Mouse (Mus musculus) skeletal muscle tissue, adult 2 months (tissue): ENCODE data around the gene 2410002F23Rik.
"Not testable (repeated sequence)": the region's sequence is repeated elsewhere in the genome, so short reads cannot be mapped to it uniquely, and the experiment has no call there.

Experiments
- DNase-seq: peaks from one replicate; pipeline ENCODE4 v3.0.0-alpha.2; 2012; ENCODE audit warnings: low read depth, low spot score

The 2410002F23Rik gene

DNA sequence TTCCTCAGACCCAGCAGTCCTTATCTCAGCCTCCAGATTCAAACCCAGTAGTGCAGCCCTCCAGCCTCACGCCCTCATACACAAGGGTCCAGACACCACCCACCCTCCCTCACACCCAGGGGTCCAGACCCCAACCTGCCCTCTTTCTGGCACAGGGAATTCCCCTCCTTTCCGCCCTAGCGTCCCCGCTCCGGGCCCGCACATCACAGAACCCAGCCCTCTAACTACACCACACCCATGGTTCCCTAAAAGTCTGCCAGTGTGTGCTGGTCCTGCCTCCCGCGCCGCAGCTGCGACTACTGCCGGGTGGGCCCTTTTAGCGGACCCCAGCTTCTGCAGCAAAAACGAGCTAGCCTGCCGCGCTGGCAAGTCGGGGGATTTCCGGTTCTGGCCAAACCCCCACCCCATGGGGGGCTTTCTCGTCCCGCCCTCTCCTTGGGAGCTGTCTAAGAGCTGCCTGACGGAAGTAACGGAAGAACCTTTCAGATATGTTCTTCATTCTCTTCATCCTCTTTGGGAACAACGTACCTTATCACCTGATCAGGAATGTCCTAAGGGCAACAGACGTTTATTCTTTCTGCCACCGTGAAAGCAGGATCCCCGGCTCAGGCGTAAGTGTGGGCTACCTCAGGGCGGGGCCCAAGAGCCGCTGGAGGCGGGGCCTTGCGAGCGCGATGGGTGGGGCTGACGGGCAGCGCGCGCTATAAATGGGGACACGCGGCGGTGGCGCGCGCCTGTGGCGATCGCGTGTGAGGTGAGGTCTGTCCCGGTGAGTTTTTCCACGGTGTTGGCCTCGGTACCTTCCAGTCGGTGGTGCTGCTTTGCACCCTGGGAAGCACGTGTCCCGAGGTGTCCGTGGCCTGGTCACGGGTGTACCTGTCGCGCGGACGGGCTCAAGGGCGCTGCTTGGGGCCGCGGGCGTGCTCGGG, at the start of gene 2410002F23Rik, which contains the start of gene 1700028J19Rik:
Gene 2410002F23Rik (plus strand): TSS at position 668 of the 929 bp plus-strand sequence.
Gene 1700028J19Rik (minus strand): TSS at position 641 of the 929 bp plus-strand sequence.
- peak; percentile 86 for DNase-seq

DNA sequence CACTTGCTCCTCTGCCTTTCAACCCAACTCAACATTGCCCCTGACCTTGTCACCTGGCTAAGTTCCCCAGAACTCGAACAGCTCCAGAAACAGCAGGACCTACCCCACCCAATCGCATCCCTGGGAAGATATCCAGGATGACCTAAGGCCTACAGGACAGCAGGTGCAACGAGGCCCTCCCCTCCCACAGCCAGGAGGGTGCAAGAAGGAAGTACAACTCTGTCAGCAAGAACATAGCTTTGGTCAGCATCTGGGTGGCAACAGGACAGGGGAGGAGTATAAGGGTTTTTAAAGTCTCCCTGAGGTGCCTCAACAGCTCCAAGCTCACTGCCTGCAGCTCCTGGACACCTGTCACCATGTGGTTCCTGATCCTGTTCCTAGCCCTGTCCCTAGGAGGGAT, 48.6 kb upstream of the 2410002F23Rik start, which contains the start of gene Klk1b3:
Gene Klk1b3 (plus strand): TSS at position 301 of the 400 bp plus-strand sequence.
- DNase-seq: no peak

DNA sequence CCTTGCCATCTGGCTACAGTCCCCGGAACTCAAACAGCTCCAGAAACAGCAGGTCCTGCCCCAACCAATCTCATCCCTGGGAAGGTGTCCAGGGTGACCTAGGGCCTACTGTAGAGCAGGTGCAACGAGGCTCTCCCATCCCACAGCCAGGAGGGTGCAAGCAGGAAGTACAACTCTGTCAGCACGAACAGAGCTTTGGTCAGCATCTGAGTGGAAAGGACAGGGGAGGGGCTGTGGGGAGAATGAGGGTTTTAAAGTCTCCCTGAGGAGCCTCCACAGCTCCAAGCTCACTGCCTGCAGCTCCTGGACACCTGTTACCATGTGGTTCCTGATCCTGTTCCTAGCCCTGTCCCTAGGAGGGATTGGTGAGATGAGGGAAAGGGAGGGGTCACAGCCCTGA, 39.4 kb upstream of the 2410002F23Rik start, which contains the start of gene Klk1b4:
Gene Klk1b4 (plus strand): TSS at position 301 of the 400 bp plus-strand sequence.
- DNase-seq: not testable (repeated sequence)

DNA sequence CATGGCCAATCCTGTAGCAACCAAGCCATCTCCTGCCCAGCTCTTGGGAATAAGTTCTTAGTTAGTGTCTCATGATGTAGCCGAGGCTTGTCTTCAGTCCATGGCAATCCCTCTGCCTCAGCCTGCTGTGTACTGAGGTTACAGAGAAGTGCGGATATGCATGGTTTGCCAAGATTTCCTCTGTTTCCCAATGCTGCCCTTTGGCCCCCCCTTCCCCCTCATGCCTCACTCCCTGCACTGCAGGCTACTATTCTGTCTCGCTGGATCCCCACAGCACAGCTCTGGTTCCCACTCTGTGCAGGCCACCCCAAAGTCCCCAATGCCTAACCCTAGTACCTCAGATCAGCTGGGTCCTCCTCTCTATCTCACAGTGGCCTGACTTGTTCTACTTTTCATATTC, 38.2 kb upstream of the 2410002F23Rik start:
- DNase-seq: no peak

DNA sequence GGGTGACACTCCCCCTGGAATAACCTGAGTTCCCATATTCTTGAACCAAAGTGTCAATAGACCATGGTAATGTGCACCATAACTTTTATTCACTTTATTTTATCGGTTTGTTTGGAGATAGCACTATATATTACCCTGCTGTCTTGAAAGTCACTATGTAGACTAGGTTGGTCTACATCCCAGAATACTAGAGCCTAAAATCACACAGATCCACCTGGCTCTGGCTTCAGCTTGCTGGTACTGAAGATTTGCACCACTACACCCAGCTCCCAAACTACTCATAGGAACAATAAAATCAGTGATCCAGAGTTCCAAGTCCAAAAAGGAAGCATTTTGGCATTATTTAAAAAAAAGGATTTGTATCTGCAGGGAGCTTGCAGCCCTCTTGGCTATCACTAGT, 30.9 kb upstream of the 2410002F23Rik start, which contains the start of gene Klk1b5:
Gene Klk1b5 (plus strand): TSS at position 301 of the 400 bp plus-strand sequence.
- DNase-seq: no peak

DNA sequence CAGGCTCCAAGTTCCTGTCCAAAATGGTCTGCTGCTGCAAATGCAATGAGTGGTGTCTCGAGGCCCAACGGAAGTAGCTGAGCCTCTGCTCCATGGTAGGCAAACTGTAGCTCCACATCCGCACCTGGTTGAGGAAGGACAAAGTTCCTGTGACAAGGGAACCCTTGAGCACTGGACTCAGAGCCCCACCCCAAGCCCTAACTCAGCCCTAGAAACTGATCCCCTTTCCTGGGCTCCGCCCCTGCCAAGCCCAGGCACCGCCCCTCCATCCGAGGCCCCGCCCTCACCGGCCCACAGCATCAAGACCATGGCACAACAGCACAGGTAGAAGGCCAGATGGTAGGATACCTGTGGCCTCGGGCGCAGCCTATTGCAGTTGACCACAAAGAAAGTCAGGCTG, 24.9 kb upstream of the 2410002F23Rik start:
- DNase-seq: not testable (repeated sequence)

DNA sequence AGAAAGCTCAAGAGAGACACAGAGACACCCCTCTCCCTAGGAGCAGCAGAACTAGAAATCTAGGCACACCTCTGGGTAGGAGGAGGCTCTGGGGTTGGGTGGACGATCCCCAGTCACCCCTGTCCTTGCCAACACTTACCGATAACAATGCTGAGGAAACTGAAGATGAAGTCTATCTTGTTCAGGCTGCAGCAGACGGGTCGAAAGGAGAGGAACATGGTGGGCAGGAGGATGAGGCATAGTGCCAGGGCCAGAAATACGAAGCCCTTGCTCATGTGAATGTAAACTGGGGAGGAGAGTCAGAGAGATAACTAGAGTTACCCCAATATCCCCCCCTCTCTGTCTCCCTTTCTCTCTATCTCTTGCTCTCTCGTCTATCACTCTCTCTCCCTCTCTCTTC, 24.2 kb upstream of the 2410002F23Rik start:
- not testable (repeated sequence) for DNase-seq

DNA sequence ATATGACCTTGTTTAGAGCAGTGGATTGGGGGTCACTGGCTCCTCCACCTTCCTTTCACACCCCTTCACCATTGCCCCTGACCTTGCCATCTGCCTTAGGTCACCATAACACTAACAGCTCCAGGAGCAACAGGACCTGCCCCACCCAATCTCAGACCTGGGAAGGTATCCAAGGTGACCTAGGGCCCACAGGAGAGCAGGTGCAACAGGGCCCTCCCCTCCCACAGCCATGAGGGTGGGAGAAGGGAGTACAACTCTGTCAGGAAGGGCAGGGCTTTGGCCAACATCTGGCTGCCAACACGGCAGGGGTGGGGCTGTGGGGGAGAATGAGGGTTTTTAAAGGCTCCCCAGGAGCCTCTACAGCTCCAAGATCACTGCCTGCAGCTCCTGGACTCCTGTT, 21.4 kb upstream of the 2410002F23Rik start, which contains the start of gene Klk1:
Gene Klk1 (plus strand): TSS at position 285 of the 400 bp plus-strand sequence.
- DNase-seq: no peak

DNA sequence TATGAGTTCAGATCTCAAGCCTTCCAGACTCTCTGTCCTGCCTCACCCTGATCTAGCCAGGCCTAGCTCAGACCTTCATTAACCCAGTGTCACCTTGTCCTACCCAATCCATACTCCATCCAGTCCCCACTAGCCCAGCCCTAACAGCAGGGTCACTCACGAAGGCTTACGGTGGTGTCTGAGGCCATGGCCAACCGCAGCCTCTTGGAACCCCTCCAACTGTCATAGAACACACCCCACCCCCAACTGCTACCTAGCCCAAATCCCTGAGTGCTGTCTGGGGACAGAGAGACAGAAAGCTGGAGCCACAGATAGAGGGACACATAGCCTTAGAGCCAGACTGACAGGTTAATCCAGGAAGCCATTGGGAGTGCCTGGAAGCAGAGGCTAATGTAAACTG, 10.6 kb upstream of the 2410002F23Rik start, which contains the start of gene Gm36864:
Gene Gm36864 (plus strand): TSS at position 269 of the 400 bp plus-strand sequence.
- no peak for DNase-seq

DNA sequence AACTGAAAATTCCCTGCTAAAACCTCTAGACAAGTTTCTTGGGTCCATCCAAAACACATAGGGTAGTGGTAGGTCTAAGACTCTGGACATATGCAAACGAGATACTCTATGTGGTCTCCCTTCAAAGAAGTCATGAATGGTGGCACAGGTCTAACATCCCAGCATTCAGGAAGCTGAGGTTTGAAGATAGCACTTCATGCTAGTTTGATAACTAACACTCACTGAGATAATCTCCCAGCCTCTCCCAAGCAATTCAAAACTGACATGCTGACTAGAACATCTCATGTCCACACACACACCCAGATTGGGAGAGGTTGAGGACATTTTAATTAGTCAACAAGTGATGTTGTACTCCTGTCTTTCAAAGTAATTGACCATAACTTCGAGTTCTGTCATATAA, 6.6 kb upstream of the 2410002F23Rik start:
- no peak for DNase-seq

DNA sequence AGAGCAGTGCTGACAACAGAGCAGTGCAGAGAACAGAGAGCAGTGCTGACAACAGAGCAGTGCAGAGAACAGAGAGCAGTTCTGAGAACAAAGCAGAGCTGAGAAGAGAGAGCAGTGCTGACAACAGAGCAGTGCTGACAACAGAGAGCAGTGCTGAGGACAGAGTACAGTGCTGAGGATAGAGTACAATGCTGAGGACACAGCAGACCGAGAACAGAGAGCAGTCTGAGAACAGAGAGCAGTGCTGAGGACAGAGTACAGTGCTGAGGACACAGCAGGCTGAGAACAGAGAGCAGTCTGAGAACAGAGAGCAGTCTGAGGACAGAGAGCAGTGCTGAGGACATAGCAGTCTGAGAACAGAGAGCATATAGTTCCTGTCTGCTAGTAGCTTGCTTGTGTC, 5.8 kb upstream of the 2410002F23Rik start:
- DNase-seq: no peak

DNA sequence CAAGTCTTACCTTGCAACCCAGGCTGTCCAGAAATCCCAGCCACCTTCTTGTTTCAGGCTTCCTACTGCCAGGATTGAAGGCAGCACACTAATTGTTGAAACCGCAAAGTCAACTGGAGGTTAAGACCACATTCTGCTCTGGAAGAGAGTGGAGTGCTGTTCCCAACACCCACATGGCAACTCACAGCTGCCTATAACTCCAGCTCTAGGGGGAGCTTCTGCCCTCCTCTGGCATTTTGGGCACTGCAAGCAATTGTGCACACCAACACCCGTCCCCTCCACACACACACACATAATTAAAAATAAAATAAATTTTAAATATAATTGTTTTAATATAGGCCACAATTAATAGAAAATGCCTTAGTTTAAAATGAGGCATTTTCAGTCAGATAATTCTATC, 5.4 kb upstream of the 2410002F23Rik start:
- no peak for DNase-seq

DNA sequence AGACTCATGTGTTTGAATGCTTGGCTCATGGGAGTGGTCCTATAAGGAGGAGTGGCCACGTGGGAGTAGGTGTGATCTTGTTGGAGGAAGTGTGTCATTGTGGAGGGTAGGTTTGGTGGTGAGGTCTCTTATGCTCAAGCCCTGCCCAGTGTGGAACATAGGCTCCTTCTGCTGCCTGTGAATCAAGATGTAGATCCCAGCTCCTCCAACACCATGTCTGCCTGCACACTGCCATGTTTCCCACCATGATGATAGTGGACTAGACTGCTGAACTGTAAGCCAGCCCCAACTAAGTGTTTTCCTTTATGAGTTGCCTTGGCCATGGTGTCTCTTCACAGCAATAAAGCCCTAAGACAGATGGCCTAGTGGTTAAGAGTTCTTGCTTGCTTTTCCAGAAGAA, 2.4 kb upstream of the 2410002F23Rik start:
- DNase-seq: no peak

DNA sequence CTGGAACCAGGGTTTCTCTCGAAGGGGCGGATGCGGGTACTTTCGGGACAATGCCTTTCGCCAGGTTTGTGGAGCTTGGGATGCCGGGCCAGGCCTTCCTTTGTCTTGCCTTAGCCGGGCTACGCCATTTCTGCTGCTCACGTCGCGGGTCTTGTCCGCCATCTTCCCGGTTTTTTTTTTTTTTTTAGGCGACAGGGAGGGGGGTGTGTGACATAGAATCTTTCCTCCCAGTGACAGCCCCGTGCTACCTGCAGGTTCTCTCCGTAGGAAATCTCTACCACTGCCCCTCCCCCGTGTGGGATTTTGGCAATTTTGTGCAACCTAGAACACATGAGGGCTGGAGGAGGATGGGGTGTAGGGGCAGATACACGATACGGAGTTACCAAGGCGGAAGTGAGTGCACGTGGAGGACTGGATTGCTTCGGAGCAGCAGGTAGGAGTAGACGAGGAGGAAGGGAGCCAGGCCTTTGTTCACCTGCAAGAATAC, 505 bp downstream of the 2410002F23Rik start:
- DNase-seq: peak; percentile 29

DNA sequence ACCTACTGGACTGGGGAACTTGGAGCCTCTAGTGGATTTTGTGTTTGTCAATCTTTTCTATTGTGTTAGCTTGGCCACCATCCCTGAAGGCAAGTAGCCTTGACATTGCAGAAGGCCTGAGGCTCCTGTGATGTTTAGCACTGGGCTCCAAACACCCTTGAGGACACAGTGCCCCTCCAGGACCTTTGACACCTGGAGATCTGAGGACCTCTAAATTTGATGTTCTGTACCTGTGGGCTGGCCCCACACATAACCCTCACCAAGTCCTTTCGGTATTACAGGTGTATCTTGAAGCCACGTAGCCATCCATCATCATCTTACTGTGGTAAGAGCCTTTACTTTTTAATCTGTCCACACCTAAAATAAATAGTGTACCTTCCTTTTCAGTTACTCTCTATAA, 1.4 kb downstream of the 2410002F23Rik start:
- DNase-seq: no peak

DNA sequence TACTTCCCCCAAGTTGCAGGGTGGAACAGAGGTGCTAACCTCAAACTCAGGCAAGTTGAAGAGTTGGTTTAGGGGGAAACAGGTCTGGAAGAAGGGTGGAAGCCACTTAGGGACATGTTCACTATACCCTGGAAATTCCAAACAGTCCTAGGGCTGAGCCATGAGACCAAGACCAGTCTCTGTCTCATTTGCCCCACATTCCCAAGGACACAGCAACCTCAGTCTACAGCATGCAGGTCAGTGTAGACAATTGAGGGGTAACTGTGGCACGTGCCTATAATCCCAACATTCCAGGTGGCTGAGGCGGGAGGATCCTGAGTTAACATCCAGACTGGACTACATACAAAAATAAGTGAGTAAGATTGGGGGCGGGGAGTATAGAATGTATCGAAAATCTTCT, 2.7 kb downstream of the 2410002F23Rik start:
- no peak for DNase-seq

DNA sequence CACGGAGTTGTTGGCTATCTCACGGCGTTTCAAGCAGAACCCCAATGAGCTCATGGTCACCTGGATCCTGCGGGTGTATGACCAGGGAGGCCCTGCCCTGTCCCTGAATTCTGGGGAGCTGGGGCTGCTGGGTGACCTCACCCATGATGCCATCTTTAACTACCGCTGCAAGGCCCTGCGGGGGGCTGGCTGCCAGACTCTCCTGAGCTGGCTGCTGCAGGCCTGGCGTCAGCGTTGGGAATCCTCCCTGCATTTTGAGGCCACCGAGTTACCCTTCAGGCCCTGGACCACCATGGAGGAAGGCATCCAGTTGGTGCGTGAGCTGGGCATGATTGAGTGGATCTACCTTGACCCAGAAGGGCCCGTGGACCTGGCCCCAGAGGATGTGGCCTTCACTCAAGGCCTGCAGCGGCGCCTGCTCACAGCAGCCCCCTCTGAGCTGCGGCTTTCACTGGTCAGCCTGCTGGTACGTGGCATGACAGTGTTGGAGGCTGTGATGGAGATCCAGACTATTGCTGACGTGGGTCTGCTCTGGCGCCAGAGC, 4.3 kb downstream of the 2410002F23Rik start:
- DNase-seq: not testable (repeated sequence)

DNA sequence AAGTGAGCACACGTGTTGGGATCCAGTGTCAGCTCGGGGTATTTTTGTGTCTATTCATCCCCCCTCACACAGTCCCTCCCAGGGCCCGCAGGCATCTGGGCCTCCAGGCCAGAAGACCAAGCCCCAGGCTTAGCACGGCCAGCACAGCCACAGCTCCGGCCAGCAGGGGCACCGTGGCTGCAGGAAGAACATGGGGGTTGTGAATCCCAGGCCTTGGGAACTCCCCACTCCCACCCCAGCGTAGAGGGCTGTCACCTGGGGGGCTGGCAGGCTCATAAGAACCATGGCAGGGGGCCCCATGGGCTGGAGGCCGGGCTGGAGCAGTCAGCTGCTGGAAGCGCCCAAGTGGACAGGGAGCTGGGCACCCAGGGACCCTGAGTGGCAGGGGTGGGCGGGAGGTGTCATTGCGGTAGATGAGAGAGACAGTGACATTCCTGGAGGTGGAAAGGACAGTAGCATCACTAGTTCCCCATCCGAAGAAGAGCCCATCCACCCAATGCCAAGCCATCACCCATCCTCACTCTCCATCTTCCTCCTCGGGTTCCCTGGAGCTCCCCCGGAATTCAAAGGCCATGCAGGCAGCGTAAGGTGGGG, 6.6 kb downstream of the 2410002F23Rik start:
- DNase-seq: no peak

DNA sequence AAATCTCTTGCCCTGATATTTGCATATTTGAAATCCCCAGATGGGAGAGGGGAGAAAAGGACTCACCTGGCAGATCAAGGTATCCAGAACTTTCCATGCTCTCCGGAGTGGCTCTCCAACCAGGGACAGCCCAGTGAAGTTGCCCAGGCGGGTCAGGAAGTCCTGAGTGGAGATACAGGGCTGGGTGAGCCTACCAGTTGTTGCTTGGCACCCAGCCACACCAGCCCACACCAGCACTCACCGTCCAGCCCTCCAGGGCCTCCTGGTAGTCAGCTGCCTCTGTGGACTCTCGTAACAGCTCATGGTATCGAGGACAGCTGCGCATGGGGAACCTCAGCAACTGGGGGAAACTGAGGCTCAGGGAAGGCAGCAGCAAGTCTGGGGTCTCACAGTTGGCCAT, 8.4 kb downstream of the 2410002F23Rik start:
- DNase-seq: no peak

DNA sequence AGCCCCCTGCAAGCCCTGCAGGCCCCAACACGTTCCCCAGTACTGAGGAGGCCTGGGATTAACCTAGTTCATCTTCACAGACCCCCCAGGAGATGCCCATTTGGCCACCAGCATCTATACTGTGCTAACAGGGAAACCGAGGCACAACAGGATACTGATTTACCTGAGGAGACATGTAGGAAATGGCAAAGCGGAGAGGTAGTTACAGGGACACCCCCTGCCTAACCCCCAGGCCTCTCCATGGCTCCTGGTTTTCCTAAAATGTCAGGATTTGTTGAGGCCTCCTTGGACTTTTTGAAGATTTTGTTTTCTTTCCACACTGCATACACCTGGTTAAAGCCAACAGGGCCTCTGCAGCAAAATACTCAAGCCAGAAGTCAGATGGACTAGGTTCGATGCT, 10.8 kb downstream of the 2410002F23Rik start, which contains the start of gene Acp4:
Gene Acp4 (minus strand): TSS at position 101 of the 400 bp plus-strand sequence.
- DNase-seq: no peak

DNA sequence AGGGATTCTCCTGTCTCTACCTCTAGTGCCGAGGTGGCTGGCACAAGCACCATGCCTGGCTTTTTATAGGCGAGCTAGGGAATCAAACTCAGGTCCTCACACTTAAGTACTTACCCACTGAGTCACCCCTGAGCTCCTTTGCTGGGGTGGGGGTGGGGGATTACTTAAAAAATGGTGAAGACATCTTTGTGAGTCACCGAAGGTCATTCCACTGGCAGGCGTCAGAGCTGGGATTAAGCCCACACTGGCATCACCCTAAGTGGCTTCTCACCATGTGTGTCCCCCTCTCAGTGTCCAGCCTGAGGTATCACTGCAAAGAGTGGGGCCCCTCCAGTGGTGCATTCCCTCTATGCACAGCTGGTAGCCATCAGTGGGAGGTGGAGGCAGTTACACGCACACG, 13.9 kb downstream of the 2410002F23Rik start:
- DNase-seq: no peak

DNA sequence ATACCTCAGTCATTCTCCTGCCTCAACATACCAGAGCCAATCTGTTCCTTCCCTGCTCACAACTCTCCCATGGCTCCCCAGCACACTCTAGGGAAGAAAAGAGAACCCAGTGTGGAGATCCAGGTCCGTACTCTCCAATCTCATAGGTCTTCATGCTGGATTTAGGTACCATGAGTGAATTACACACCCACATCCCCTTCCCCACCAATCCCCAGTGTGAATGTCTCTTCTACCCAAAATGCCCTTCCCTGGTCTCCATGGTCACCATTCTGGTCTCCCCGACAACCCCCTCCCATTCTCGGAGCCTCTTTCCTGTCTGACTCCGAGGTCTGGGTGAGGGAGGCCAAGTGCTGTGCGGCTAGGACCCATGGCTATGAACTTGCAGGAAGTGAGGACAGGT, 14.6 kb downstream of the 2410002F23Rik start, which contains the start of gene Gm15517:
Gene Gm15517 (plus strand): TSS at position 301 of the 400 bp plus-strand sequence.
- DNase-seq: no peak
